Mouse (Mus musculus): ENCODE measurements around the gene Gga1.

Gene Gga1

DNA sequence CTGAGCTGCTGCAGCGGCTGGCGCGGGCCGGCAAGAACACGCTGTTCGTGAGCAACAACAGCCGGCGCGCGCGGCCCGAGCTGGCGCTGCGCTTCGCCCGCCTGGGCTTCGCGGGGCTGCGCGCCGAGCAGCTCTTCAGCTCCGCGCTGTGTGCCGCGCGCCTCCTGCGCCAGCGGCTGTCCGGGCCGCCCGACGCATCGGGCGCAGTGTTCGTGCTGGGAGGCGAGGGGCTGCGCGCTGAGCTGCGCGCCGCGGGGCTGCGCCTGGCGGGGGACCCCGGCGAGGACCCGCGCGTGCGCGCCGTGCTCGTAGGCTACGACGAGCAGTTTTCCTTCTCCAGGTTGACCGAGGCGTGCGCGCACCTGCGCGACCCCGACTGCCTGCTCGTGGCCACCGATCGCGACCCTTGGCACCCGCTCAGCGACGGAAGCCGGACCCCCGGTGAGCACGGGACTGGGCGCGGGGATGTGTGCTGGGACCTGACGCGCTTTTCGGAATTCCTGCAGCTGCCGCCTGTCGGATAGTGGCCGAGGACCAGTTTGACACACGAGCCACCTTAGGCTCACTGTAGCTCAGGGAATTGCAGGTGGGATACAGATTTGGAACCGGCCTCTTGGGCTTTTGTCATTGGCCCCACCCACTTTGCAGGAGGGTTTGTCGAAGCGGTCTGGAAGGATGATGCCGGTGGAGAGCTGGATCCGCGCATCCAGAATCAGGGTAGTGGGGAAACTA lies 37.3 kb downstream of the Gga1 start:
- DNase-seq (ENCODE audit: low spot score): peak; percentile 36

DNA sequence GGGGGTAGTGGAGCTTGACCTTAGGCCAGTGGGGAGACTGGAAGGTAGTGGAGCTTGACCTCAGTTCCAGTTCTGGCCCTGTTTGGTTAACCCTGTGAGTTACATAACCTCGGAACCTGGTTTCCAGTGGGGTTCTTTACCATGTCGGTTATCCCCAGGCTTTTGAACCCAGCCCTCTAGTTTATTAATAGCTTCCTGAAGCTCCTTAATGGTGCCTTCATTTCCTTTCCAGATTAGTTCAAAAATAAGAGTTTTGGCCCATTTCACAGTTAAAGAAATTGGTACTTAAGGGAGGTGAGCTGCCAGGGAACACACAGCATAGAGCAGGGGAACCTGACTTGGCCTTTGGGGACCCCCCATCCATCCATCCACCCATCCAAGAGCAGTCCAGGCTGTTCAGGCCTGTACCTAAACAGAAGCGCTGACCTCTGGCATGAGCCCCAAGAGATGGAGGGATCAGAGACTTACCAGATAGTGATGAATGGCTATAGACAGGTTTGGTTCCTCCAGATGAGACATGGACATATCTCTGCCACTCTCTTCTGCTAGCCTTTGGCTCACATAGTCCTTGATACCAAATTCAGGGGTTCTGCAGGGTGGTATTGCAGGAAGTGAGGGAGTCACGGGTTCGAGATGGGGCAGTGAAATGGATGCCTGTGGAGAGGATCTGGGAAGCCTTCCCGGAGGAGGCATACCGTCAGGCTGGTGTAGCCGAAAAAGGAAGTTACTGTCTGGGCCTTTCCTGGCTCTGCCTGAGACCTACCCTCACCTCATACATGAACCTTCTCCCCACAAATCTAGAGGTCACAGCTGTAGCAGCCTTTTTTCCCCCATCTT lies 38.1 kb downstream of the Gga1 start:
- DNase-seq (ENCODE audit: low spot score): no peak

DNA sequence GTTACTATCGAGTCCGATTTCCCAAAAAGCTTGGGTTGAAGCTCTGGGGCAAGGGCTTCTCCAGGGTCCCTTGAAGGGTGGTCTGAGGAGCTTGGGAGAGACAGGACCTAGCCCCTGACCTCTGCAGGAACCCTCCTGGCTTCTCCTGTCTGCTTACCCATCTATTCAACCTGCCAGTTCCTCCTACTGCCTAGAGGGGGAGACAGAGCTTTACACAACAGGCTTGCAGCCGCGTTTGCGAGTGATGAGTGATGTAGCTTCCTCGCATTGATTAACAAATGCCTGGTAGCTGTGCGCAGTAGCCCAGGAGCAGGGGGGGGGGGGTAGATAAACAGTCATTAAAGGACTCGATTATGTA lies 38.6 kb downstream of the Gga1 start:
- DNase-seq (ENCODE audit: low spot score): peak; percentile 61

DNA sequence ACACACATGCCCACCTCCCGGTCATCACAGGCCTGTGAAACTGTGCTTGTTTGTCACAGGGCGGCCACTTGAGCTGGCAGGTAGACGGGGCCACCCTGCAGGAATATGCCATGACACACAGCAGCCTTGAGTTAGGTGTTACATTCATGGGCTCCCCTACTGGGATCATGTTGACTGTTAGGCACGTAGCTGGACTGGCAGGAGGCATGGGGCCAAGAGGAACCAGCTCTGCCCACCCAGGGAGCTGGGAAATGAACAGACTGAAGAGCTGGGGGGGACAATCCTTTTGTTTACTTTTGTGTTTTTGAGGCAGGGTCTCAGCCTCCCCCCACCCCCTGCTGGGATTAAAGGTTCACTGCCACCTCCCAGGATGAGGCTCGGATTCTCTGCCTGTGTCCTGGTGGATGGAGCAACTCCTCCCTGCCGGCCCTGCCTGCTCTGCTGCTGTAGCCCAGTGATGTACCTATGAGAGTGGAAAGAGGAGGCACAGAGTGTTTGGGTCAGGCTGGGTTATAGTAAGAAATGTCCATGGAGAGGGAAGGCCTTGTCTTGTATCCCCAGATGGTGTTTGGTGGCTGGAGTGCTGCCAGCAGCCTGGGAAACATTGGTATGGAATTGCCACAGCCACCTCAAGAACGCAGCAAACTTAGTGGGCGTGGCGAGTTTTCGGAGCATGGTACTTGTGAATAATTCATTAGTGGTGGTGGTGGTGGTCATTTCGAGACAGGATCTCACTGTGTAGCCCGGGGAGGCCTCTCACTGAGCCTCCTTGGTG lies 39.2 kb downstream of the Gga1 start:
- no peak for DNase-seq (ENCODE audit: low spot score)

DNA sequence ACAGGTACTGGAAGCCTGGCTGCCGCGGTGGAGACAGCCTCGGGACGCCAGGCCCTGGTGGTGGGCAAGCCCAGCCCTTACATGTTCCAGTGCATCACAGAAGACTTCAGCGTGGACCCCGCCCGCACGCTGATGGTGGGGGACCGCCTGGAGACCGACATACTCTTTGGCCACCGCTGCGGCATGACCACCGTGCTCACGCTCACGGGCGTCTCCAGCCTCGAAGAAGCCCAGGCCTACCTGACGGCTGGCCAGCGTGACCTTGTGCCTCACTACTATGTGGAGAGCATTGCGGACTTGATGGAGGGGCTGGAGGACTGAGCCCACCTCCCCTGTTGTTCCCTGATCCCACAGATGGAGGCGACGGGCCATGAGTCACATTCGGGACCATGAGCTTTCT lies 41.1 kb downstream of the Gga1 start:
- DNase-seq (ENCODE audit: low spot score): no peak

- DNase-seq (ENCODE audit: low spot score): no peak
These were observed 42.9 kb downstream of the Gga1 start for GRCm38 (mm10) chr15:78919914-78920313.

DNA sequence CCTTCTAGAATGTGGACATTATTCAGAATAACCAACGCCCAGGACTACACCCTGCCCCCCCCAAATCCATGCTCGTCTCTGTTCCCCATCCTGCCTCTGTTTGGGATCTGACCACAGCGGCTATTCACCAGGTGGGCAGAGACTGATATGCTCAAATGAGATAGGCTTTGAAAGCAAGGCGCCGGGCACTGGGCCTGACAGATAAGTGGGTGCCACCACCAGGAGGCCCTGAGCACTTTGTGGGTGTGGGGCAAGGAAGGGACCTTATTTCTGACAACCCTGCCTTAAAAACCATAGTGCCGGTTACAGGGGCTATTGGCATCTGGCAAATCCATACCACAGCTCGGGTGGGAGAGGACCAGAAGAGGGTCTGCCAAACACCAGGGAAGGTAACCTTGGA lies 45.7 kb downstream of the Gga1 start:
- DNase-seq (ENCODE audit: low spot score): no peak

DNA sequence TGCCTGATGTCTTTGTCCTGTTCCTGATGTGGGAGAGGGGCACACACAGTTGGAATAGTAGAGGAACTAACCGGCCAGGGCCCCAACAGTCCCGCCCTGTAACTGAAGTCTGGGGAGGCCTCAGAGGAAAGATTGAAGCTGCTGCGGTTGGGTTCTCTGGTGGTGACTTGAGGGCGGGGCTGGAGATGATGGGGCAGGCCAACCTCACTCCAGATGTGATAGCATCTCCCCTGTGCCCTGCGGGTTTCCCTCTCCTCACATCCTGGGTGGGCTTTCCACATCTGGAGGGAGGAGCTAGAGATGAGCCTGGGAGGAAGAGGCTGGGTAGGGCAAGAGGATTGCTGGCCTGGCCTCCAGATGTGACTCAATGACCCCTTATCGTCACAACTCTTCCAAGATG lies 46.6 kb downstream of the Gga1 start:
- no peak for DNase-seq (ENCODE audit: low spot score)

DNA sequence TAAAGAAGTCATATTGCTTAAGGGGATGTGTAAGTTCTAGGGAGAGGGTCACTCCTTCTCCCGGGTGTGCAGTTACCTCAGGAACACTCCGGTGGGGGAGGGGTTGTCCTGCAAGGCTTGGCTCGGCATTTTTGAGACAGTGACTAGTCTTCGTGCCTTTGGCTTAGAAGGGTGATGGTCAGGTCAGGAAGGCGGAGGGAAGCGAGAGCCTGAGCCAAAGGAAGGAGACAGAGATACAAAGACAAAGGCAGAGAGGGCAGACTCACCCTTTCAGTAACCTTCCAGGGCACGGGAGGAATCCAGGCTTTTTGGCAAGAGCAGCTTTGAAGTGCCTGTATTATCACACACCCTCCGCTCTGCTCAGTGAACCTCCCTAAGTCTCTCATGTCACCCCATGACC lies 48.1 kb downstream of the Gga1 start:
- no peak for DNase-seq (ENCODE audit: low spot score)

DNA sequence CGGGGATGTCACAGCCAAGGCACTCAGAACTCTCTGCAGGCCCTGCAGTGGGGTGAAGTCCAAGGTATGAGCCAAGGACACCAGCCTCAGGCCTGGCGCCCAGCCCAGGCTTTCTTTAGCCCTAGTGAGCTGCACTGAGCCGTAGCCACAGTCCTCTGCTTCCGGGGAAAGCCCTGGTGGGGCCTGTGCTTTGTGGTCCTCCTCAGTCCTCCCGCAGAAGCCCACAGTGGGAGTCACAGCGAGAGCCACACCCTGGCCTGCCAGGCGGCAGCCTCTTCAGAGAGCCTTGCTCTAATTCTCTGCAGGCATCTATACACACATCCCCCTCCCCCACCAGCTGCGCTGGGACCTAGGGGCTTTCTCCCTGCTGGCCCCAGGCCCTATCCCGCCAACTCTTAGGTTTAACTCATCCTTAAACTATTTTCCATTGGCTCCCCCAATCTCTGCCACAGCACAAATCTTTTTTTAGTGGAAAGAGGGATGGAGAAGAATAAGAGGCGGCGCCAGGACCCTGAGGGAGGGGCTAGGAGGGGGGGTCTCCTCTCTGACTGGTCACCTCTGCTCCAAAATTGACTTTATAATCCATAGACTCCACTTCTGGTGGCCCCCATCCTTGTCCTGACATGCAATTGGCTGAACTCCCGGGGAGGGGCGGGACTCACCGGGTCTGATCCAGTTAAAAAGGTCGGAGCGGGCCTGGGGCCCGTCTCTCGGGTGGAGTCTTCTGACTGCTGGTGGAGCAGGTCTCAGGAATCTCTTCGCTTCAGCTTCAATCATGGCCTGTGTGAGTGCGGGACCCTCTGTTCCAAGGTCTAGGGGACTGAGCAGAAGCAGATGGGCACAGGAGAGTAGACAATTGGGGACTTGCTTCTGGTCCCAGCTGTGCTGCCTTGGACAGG lies 49.3 kb downstream of the Gga1 start, which contains the start of gene Lgals1:
Gene Lgals1, plus strand, starts transcription at position 705 of the 899 bp plus-strand sequence.
- DNase-seq (ENCODE audit: low spot score): peak; percentile 80

GRCm38 (mm10) chr15:78927021-78927787 lies 50.2 kb downstream of the Gga1 start:
- DNase-seq (ENCODE audit: low spot score): no peak

- DNase-seq (ENCODE audit: low spot score): peak; percentile 91
These were observed 50.9 kb downstream of the Gga1 start for GRCm38 (mm10) chr15:78927788-78928457.

DNA sequence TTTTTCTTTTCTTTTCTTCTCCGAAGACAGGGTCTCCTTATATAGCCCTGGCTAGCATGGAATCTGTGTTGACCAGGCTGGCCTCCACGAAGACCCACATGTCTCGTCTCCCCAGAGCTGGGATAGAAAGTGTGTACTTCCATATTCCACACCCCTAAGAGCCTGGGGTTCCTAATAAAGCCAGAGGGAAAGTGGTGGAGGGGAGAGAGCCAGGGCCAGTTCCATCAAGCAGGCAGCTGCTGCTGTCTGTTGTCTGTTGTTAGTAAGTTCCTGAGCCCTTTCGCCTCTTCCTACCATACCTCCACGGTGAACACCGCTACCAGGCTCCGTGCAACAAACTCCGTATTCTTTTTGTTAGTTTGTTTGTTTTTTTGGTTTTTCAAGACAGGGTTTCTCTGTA lies 51.5 kb downstream of the Gga1 start:
- no peak for DNase-seq (ENCODE audit: low spot score)

DNA sequence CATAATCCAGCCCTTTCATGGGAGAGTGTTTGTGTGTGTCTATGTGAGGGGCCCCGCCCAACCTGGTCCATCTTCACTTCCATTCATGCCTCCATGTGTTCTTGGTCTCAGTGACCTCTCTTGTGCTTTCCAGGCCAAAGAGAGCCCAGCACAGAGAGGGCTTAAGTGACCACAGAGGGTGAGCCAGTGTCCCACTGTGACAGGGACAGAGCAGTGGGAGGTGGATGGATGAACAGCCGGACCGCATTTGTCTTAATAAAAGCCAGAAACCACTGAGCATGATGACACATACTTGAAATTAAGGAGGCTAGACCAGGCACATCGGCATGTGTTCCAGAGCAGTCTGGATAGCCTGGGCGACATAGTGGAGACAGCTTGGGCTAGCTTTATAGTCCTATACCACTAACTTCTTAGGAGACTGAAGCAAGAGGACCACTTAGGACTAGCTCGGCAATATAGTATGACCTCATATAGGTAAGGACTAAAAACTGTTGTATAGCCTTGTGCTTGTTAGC lies 53.3 kb downstream of the Gga1 start:
- no peak for DNase-seq (ENCODE audit: low spot score)

GRCm38 (mm10) chr15:78930801-78931426 lies 53.9 kb downstream of the Gga1 start:
- DNase-seq (ENCODE audit: low spot score): no peak

GRCm38 (mm10) chr15:78931577-78931976 lies 54.6 kb downstream of the Gga1 start:
- DNase-seq (ENCODE audit: low spot score): no peak

DNA sequence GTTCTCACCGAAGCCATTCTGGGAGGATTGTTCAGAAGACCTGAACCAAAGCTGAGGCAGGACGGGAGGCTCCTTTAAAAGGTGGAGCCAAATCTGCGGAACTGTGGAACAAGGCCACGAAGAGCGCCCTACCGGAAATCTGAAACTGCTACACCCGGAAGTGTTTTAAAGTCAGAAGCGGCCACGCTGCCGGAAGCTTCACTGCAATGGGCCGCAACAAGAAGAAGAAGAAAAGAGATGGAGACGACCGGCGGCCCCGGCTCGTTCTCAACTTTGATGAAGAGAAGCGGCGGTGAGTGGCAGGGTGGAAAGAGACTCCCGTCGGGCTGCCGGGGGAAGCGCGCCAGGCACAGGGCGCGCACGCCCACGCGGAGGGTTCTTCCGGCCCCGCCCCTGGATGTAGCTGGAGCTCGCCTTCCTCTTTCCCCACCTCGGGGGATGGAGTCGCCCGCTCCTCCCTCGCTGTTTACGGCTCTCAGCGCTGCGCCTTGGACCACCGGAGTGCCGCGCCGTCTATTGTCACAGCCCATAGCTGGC lies 57.9 kb downstream of the Gga1 start, which contains the start of gene Nol12:
Gene Nol12, plus strand, starts transcription at position 150 of the 537 bp plus-strand sequence.
- DNase-seq (ENCODE audit: low spot score): peak; percentile 91

GRCm38 (mm10) chr15:78936403-78936802 lies 59.4 kb downstream of the Gga1 start:
- no peak for DNase-seq (ENCODE audit: low spot score)

- DNase-seq (ENCODE audit: low spot score): no peak
These were observed 60.3 kb downstream of the Gga1 start for GRCm38 (mm10) chr15:78937311-78937710.

Measured in yolk sac, embryonic 10.5 days (tissue).